Mouse (Mus musculus) megakaryocyte-erythroid progenitor cell, adult 5 weeks (primary cell): ENCODE data around the gene Taf1d. TPM values are rescaled to one million over a fixed set of nuclear protein-coding genes. Genes with fewer than 3 reads are reported as not detected.

ENCODE experiments used
- polyA plus RNA-seq: library from polyadenylated mRNA; stranded (reverse); fragments of >175 nt; gene quantifications from 2 replicates; pipeline ENCODE4 v1.2.3, GENCODE M21; 2012

Taf1d gene
- polyA plus RNA-seq: 28.1 and 28.8 TPM in 2 replicates

DNA sequence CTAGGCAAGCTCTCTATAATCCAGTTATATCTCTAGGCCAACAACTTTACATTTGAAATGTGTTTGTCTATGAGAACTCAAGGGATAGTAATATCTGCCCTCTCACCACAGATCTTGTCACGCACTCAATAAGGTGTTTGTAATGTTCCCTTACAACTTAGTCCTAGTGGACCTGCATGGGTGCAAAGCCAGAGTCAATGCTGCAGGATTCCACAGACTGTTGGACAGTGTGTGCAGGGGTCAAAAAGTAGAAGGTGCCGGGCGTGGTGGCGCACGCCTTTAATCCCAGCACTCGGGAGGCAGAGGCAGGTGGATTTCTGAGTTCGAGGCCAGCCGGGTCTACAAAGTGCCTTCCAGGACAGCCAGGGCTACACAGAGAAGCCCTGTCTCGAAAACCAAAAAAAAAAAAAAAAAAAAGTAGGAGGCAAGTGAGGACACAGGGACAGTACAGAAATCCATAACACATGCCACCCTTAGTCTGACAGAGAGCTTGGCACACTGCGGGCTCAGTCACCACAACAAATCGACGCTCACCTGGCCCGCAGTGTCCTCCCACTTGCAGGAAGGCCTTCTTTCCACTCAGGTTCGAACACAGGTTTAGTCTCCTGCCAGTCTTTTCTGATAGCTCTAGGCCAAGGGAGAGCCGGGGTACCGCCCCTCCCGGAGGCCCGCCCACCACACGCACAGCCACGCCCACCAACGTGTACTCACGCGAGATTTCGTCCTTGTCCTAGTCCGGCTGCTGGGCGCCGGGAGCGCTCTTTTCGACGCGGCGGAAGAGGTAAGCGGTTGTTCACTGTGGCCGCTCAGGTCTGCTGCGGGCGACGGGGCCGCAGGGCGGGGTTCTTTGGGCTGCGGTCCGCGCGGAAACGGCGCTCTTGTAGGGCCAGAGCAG lies at the start of gene Taf1d:
TSS of gene Taf1d (plus strand) at position 712 of the 895 bp plus-strand sequence.

GRCm38 (mm10) chr9:15279649-15280490 lies 26.1 kb upstream of the Taf1d start, which contains the start of gene Med17:
Gene Med17, minus strand, starts transcription at chr9:15279931.

DNA sequence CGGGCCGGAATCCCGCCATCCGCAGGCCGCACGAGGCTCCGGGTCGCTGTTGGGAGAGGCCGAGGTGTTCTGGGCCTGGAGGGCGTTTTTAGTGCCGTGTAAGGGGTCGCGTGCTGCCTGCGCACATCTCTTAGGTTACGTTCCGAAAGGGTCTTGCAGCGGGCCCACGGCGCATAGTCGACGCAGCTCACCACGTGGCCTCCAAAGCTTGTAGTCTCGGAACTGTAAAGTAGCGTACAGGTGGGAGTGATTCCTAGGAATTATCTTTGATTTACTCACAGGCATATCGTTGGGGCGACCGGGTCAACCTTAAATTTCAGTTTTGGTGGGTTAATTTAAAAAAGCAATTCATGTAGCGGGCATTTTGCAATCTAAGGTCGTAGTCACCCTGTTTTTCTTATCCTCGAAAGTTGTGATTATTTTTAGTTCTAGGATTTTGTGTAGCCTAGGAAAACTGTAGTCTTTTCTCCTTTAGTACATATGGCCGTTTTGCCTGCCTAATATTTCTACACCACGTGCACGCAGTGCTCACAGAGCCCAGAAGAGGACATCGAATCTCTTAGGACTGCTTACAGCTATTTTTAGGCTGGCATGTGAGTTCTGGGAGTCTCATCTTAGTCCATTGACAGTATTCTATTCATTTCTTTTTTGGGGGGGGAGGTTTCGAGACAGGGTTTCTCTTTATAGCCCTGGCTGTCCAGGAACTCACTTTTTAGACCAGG lies 545 bp downstream of the Taf1d start, which contains the start of gene 4931406C07Rik:
TSS of gene 4931406C07Rik (minus strand) at position 51 of the 722 bp plus-strand sequence.

DNA sequence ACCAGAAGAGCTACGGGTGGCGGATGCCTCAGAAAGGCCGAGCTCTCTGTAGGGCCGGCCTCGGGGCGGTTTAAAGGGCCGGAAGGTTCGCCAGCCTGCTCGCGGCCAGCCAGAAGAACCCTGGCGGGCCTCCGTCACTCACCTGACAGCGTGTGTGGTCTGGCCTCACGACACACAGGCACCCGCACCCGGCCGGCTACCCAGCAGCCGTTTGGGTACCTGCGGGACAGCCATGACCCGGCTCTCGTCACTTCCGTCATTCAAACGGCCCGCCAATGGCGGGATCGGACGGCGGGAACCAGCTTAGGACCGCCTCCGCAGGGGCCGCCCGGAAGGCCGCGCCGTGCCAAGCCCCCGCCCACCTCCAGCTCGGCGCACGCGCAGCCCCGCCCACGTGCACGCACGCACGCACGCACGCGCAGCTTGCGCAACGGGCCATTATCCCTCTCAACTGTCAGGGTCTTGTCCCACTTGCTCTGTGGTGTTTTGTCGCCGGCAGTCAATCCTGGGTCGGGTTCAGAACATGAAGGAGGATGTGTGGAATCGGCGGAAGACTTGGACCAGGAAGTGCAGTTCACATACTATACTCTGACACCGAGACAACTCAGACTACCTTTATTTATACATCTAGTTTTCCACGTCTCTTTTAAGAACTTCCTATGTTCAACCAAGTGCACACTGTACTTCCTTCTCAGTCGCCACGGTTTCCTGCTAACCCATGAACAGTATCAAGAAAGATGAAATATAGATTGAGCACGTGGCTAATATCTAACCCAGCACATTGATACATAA lies 51.7 kb downstream of the Taf1d start, which contains the start of gene Cep295:
TSS of gene Cep295 (minus strand) at position 305 of the 792 bp plus-strand sequence.

Other genes starting within 250 kb of the Taf1d start
- not detected in 2 replicates for gene Hephl1, start 194.1 kb upstream of the Taf1d start, polyA plus RNA-seq
- gene Vstm5, start 67.2 kb upstream of the Taf1d start, polyA plus RNA-seq: not detected in 2 replicates
- gene Med17, start 26.3 kb upstream of the Taf1d start, polyA plus RNA-seq: 12.9 and 14.6 TPM in 2 replicates
- 1.5 and 1.9 TPM in 2 replicates for gene 4931406C07Rik, start 234 bp downstream of the Taf1d start, polyA plus RNA-seq
- 3.8 and 4.0 TPM in 2 replicates for gene Cep295, start 51.6 kb downstream of the Taf1d start, polyA plus RNA-seq
- gene Smco4, start 187.2 kb downstream of the Taf1d start, polyA plus RNA-seq: 24.3 and 28.4 TPM in 2 replicates